Mouse (Mus musculus) cerebellum, adult 18-20 months (tissue): ENCODE results near the gene Pogk.

ENCODE experiments used
- DNase-seq, 2 experiments: peaks; one replicate each; pipeline ENCODE4 v3.0.0; 2021

The Pogk gene

GRCm38 (mm10) chr1:166379013-166379629 lies 30.5 kb downstream of the Pogk start, which contains the start of gene Tada1:
Gene Tada1 (plus strand): TSS chr1:166379097.
- peak; percentile 90 to 95 for DNase-seq

- peak in 1 of 2 experiments; percentile 14 for DNase-seq
These were observed 31.1 kb downstream of the Pogk start for GRCm38 (mm10) chr1:166378431-166379012.

GRCm38 (mm10) chr1:166377171-166377570 lies 32.5 kb downstream of the Pogk start:
- DNase-seq: peak in 1 of 2 experiments; percentile 1

GRCm38 (mm10) chr1:166363122-166363521 lies 46.5 kb downstream of the Pogk start:
- no peak for DNase-seq

GRCm38 (mm10) chr1:166362659-166363058 lies 47.0 kb downstream of the Pogk start:
- no peak for DNase-seq

- no peak for DNase-seq
These were observed 47.8 kb downstream of the Pogk start for GRCm38 (mm10) chr1:166361842-166362241.

- DNase-seq: peak; percentile 15 to 24
These were observed 48.8 kb downstream of the Pogk start for GRCm38 (mm10) chr1:166360896-166361295.

- DNase-seq: peak; percentile 93 to 96
These were observed 49.4 kb downstream of the Pogk start for GRCm38 (mm10) chr1:166360157-166360855.

GRCm38 (mm10) chr1:166349751-166350150 lies 59.9 kb downstream of the Pogk start:
- DNase-seq: no peak

GRCm38 (mm10) chr1:166349341-166349740 lies 60.3 kb downstream of the Pogk start:
- no peak for DNase-seq

- DNase-seq: no peak
These were observed 62.8 kb downstream of the Pogk start for GRCm38 (mm10) chr1:166346906-166347305.

GRCm38 (mm10) chr1:166345602-166346001 lies 64.1 kb downstream of the Pogk start:
- no peak for DNase-seq

- DNase-seq: no peak
These were observed 65.2 kb downstream of the Pogk start for GRCm38 (mm10) chr1:166344300-166345077.

- no peak for DNase-seq
These were observed 66.1 kb downstream of the Pogk start for GRCm38 (mm10) chr1:166343586-166343985.

- DNase-seq: no peak
These were observed 67.1 kb downstream of the Pogk start for GRCm38 (mm10) chr1:166342539-166342938.

- DNase-seq: no peak
These were observed 67.6 kb downstream of the Pogk start for GRCm38 (mm10) chr1:166342060-166342459.

- no peak for DNase-seq
These were observed 70.6 kb downstream of the Pogk start for GRCm38 (mm10) chr1:166339110-166339509.
